Mouse (Mus musculus): Measurements from ENCODE around the gene Ptx4. TPM values are rescaled to one million over a fixed set of nuclear protein-coding genes. Genes with fewer than 3 reads are reported as not detected.

The Ptx4 gene
- polyA plus RNA-seq, 1 experiment from 2014 or later: not detected

- H3K9ac ChIP-seq (replicated peaks; ENCODE audit: low read length): no peak overlapping the region
- H3K4me1 ChIP-seq (ENCODE audit: control insufficient read depth, insufficient read depth, low read length): no peaks in the 10 kb centered on the region
- ATAC-seq (ENCODE audit: low FRiP score, low TSS enrichment) (no peak), DNase-seq (no peak)
- H3K27me3 ChIP-seq (ENCODE audit: control insufficient read depth, insufficient read depth, low read length): no peaks in the 10 kb centered on the region
- no peak overlapping the region for H3K4me3 ChIP-seq (replicated peaks; ENCODE audit: low read depth, low read length)
- H3K36me3 ChIP-seq (ENCODE audit: control insufficient read depth, insufficient read depth, low read length): peaks cover 31% of the 10 kb centered on the region
- H3K27ac ChIP-seq (replicated peaks; ENCODE audit: low read depth, low read length): no peak overlapping the region
- no peak overlapping the region for H3K4me2 ChIP-seq (ENCODE audit: low read length)
- H3K9me3 ChIP-seq (ENCODE audit: control insufficient read depth, low read length): no peaks in the 10 kb centered on the region
- 86% methylated on average over 7 of the region's 7 CpGs for WGBS
These were observed 42.8 kb downstream of the Ptx4 start for GRCm38 (mm10) chr17:25163387-25163786.

GRCm38 (mm10) chr17:25164770-25165169 lies 44.2 kb downstream of the Ptx4 start:
- DNase-seq (no peak), ATAC-seq (ENCODE audit: low FRiP score, low TSS enrichment) (no peak)
- H3K9me3 ChIP-seq (ENCODE audit: control insufficient read depth, low read length): no peaks in the 10 kb centered on the region
- H3K27me3 ChIP-seq (ENCODE audit: control insufficient read depth, insufficient read depth, low read length): no peaks in the 10 kb centered on the region
- H3K27ac ChIP-seq (replicated peaks; ENCODE audit: low read depth, low read length): no peak overlapping the region
- WGBS: 91% methylated on average over 3 of the region's 3 CpGs
- no peaks in the 10 kb centered on the region for H3K4me1 ChIP-seq (ENCODE audit: control insufficient read depth, insufficient read depth, low read length)
- H3K4me2 ChIP-seq (ENCODE audit: low read length): no peak overlapping the region
- peaks cover 21% of the 10 kb centered on the region for H3K36me3 ChIP-seq (ENCODE audit: control insufficient read depth, insufficient read depth, low read length)
- no peak overlapping the region for H3K9ac ChIP-seq (replicated peaks; ENCODE audit: low read length)
- H3K4me3 ChIP-seq (replicated peaks; ENCODE audit: low read depth, low read length): no peak overlapping the region

GRCm38 (mm10) chr17:25165970-25166671 lies 45.6 kb downstream of the Ptx4 start:
- DNase-seq: no peak
- no peak for ATAC-seq (ENCODE audit: low FRiP score, low TSS enrichment)
- no peak overlapping the region for H3K27ac ChIP-seq (replicated peaks; ENCODE audit: low read depth, low read length)
- H3K4me3 ChIP-seq (replicated peaks; ENCODE audit: low read depth, low read length): no peak overlapping the region
- H3K27me3 ChIP-seq (ENCODE audit: control insufficient read depth, insufficient read depth, low read length): no peaks in the 10 kb centered on the region
- 71% methylated on average over 6 of the region's 6 CpGs for WGBS
- peaks cover 8% of the 10 kb centered on the region for H3K36me3 ChIP-seq (ENCODE audit: control insufficient read depth, insufficient read depth, low read length)
- no peaks in the 10 kb centered on the region for H3K9me3 ChIP-seq (ENCODE audit: control insufficient read depth, low read length)
- no peak overlapping the region for H3K9ac ChIP-seq (replicated peaks; ENCODE audit: low read length)
- no peak overlapping the region for H3K4me2 ChIP-seq (ENCODE audit: low read length)
- no peaks in the 10 kb centered on the region for H3K4me1 ChIP-seq (ENCODE audit: control insufficient read depth, insufficient read depth, low read length)

GRCm38 (mm10) chr17:25169706-25170105 lies 49.1 kb downstream of the Ptx4 start:
- Histone ChIP-seq H3K4me1 (ENCODE audit: control insufficient read depth, insufficient read depth, low read length) (no peaks in the 10 kb centered on the region), H3K4me3 (replicated peaks; ENCODE audit: low read depth, low read length) (no peak overlapping the region), H3K27ac (replicated peaks; ENCODE audit: low read depth, low read length) (no peak overlapping the region), H3K9me3 (ENCODE audit: control insufficient read depth, low read length) (no peaks in the 10 kb centered on the region), H3K27me3 (ENCODE audit: control insufficient read depth, insufficient read depth, low read length) (no peaks in the 10 kb centered on the region), H3K9ac (replicated peaks; ENCODE audit: low read length) (no peak overlapping the region), H3K4me2 (ENCODE audit: low read length) (no peak overlapping the region), H3K36me3 (ENCODE audit: control insufficient read depth, insufficient read depth, low read length) (no peaks in the 10 kb centered on the region)
- ATAC-seq (ENCODE audit: low FRiP score, low TSS enrichment) (no peak), DNase-seq (no peak)
- 98% methylated on average over 2 of the region's 2 CpGs for WGBS

- DNase-seq: no peak
- no peak overlapping the region for H3K4me2 ChIP-seq (ENCODE audit: low read length)
- 81% methylated on average over 3 of the region's 3 CpGs for WGBS
- H3K9me3 ChIP-seq (ENCODE audit: control insufficient read depth, low read length): no peaks in the 10 kb centered on the region
- no peaks in the 10 kb centered on the region for H3K36me3 ChIP-seq (ENCODE audit: control insufficient read depth, insufficient read depth, low read length)
- no peaks in the 10 kb centered on the region for H3K27me3 ChIP-seq (ENCODE audit: control insufficient read depth, insufficient read depth, low read length)
- ATAC-seq (ENCODE audit: low FRiP score, low TSS enrichment): no peak
- no peak overlapping the region for H3K4me3 ChIP-seq (replicated peaks; ENCODE audit: low read depth, low read length)
- H3K27ac ChIP-seq (replicated peaks; ENCODE audit: low read depth, low read length): no peak overlapping the region
- H3K4me1 ChIP-seq (ENCODE audit: control insufficient read depth, insufficient read depth, low read length): no peaks in the 10 kb centered on the region
- H3K9ac ChIP-seq (replicated peaks; ENCODE audit: low read length): no peak overlapping the region
These were observed 52.0 kb downstream of the Ptx4 start for GRCm38 (mm10) chr17:25172558-25172957.

Other genes with a start within 250 kb of the Ptx4 start
- gene Nubp2, start 234.4 kb upstream of the Ptx4 start, polyA plus RNA-seq (2014; fragmentation: Nextera tagmentation; extraction: Ambion mirVana): 70.4 and 73.3 TPM in 2 replicates
- 77.3 and 93.2 TPM in 2 replicates for gene Spsb3, start 234.1 kb upstream of the Ptx4 start, polyA plus RNA-seq (2014; fragmentation: Nextera tagmentation; extraction: Ambion mirVana)
- 21.6 and 26.9 TPM in 2 replicates for gene Eme2, start 225.7 kb upstream of the Ptx4 start, polyA plus RNA-seq (2014; fragmentation: Nextera tagmentation; extraction: Ambion mirVana)
- gene Mrps34, start 225.6 kb upstream of the Ptx4 start, polyA plus RNA-seq (2014; fragmentation: Nextera tagmentation; extraction: Ambion mirVana): 74.7 and 86.7 TPM in 2 replicates
- 77.4 and 112 TPM in 2 replicates for gene Nme3, start 224.3 kb upstream of the Ptx4 start, polyA plus RNA-seq (2014; fragmentation: Nextera tagmentation; extraction: Ambion mirVana)
- 83.3 and 86.1 TPM in 2 replicates for gene Mapk8ip3, start 183.8 kb upstream of the Ptx4 start, polyA plus RNA-seq (2014; fragmentation: Nextera tagmentation; extraction: Ambion mirVana)
- 66.9 and 71.0 TPM in 2 replicates for gene Jpt2, start 160.1 kb upstream of the Ptx4 start, polyA plus RNA-seq (2014; fragmentation: Nextera tagmentation; extraction: Ambion mirVana)
- gene Cramp1l, start 105.0 kb upstream of the Ptx4 start, polyA plus RNA-seq (2014; fragmentation: Nextera tagmentation; extraction: Ambion mirVana): 6.7 and 9.2 TPM in 2 replicates
- gene Ift140, start 104.7 kb upstream of the Ptx4 start, polyA plus RNA-seq (2014; fragmentation: Nextera tagmentation; extraction: Ambion mirVana): 16.6 and 17.3 TPM in 2 replicates
- 6.5 and 10.8 TPM in 2 replicates for gene Tmem204, start 37.2 kb upstream of the Ptx4 start, polyA plus RNA-seq (2014; fragmentation: Nextera tagmentation; extraction: Ambion mirVana)
- 34.1 and 34.4 TPM in 2 replicates for gene Telo2, start 4.8 kb upstream of the Ptx4 start, polyA plus RNA-seq (2014; fragmentation: Nextera tagmentation; extraction: Ambion mirVana)
- 26.3 and 29.9 TPM in 2 replicates for gene Clcn7, start 12.6 kb downstream of the Ptx4 start, polyA plus RNA-seq (2014; fragmentation: Nextera tagmentation; extraction: Ambion mirVana)
- gene Ccdc154, start 41.7 kb downstream of the Ptx4 start, polyA plus RNA-seq (2014; fragmentation: Nextera tagmentation; extraction: Ambion mirVana): not detected in 2 replicates
- gene Gm38655, start 54.7 kb downstream of the Ptx4 start, polyA plus RNA-seq (2014; fragmentation: Nextera tagmentation; extraction: Ambion mirVana): not detected in 2 replicates
- gene BC003965, start 63.8 kb downstream of the Ptx4 start, polyA plus RNA-seq (2014; fragmentation: Nextera tagmentation; extraction: Ambion mirVana): 33.6 and 34.3 TPM in 2 replicates
- gene Unkl, start 67.6 kb downstream of the Ptx4 start, polyA plus RNA-seq (2014; fragmentation: Nextera tagmentation; extraction: Ambion mirVana): 9.2 and 9.5 TPM in 2 replicates
- 79.0 and 83.9 TPM in 2 replicates for gene Gnptg, start 119.4 kb downstream of the Ptx4 start, polyA plus RNA-seq (2014; fragmentation: Nextera tagmentation; extraction: Ambion mirVana)
- 52.1 and 56.9 TPM in 2 replicates for gene Tsr3, start 119.4 kb downstream of the Ptx4 start, polyA plus RNA-seq (2014; fragmentation: Nextera tagmentation; extraction: Ambion mirVana)
- gene Baiap3, start 135.6 kb downstream of the Ptx4 start, polyA plus RNA-seq (2014; fragmentation: Nextera tagmentation; extraction: Ambion mirVana): 11.6 and 17.7 TPM in 2 replicates
- gene Ube2i, start 153.9 kb downstream of the Ptx4 start, polyA plus RNA-seq (2014; fragmentation: Nextera tagmentation; extraction: Ambion mirVana): 505 and 564 TPM in 2 replicates
- not detected in 2 replicates for gene Prss34, start 177.6 kb downstream of the Ptx4 start, polyA plus RNA-seq (2014; fragmentation: Nextera tagmentation; extraction: Ambion mirVana)
- not detected in 2 replicates for gene Prss28, start 187.9 kb downstream of the Ptx4 start, polyA plus RNA-seq (2014; fragmentation: Nextera tagmentation; extraction: Ambion mirVana)
- gene Prss29, start 197.9 kb downstream of the Ptx4 start, polyA plus RNA-seq (2014; fragmentation: Nextera tagmentation; extraction: Ambion mirVana): not detected in 2 replicates
- not detected in 2 replicates for gene Tpsab1, start 224.8 kb downstream of the Ptx4 start, polyA plus RNA-seq (2014; fragmentation: Nextera tagmentation; extraction: Ambion mirVana)
- 0.20 TPM in 1 of 2 replicates, not detected in the other for gene Tpsb2, start 245.5 kb downstream of the Ptx4 start, polyA plus RNA-seq (2014; fragmentation: Nextera tagmentation; extraction: Ambion mirVana)
- 0.61 and 1.2 TPM in 2 replicates for gene Tpsg1, start 248.5 kb downstream of the Ptx4 start, polyA plus RNA-seq (2014; fragmentation: Nextera tagmentation; extraction: Ambion mirVana)